Mouse (Mus musculus): Measurements from ENCODE around the gene Ptcra.

GRCm38 (mm10) chr17:46725731-46726645, 37.5 kb downstream of the Ptcra start:
- TF ChIP-seq POLR2A (IDR thresholded peaks at IDR 0.05; ENCODE audit: insufficient read depth, low read length) (no peak), CTCF (IDR thresholded peaks at IDR 0.05; ENCODE audit: low read depth, low read length) (no peak), EP300 (IDR thresholded peaks at IDR 0.05; ENCODE audit: insufficient read depth, low read depth, low read length) (no peak)

Measured in ES-Bruce4 (cell line).